Mouse (Mus musculus) ovary, postnatal 10 days (tissue): ENCODE data around the gene Efna5.

Experiments
- DNase-seq: peaks from one replicate; pipeline ENCODE4 v3.0.0; 2022; ENCODE audit warnings: low spot score

Efna5 gene

GRCm38 (mm10) chr17:62853741-62854140 lies 27.4 kb downstream of the Efna5 start:
- DNase-seq: no peak

- DNase-seq: no peak
Observed at GRCm38 (mm10) chr17:62852822-62853608, 28.1 kb downstream of the Efna5 start.

DNA sequence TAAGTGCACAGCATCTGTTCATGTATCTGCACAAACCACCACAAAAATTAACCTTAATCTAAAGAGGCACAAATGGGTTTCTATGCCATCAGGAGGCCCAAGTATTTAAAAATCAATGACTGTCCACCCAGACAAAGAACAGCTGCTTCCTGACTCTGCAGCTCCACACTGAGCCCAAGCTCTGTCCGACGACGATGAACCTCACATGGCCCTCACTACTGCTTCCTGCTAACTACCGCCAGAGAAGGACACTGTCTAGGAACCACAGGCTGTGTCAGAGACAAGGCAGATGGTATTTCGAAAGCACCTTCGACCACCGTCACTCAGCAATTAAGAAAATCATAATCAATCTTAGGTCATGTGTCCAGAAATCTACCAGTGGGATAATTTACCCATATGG lies 29.8 kb downstream of the Efna5 start:
- no peak for DNase-seq

DNA sequence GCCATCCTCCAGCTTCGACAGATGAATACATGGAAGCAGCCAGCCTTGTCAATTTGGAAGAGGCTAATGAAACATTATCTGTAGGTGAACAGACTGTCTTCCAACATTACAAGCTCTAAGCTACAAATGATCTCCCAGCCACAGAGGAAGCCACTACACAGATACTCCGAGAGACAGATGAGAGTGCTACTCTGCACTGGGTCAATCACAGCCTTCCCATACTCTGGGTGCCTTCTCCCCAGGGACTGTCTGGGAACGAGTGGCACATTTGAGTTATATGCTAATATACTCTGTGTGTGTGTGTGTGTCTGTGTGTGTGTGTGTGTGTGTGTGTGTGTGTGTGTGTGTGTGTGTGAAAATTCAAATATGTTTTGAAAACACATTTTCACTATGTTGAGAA lies 30.5 kb downstream of the Efna5 start:
- DNase-seq: no peak

GRCm38 (mm10) chr17:62849676-62850075 lies 31.4 kb downstream of the Efna5 start:
- DNase-seq: no peak

GRCm38 (mm10) chr17:62845656-62846055 lies 35.5 kb downstream of the Efna5 start:
- DNase-seq: no peak

DNA sequence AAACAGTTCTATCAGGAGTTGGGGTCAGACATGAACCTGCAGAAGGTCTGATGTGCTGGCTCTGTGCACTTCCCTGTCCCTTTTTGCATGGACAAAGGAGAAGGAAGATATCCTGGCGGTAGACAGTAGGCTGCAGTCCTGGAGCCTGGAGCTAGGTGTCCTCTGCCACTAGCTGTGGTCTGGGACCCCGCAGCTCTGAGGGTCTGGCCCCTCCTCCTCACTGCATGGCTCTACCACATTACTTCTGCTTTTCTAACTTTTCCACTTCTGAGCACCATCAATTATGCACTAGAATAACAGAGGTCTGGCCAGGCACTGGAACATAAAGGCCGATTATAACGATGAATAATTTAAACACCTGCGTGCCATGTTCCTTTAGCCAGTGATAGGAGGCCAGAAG lies 36.8 kb downstream of the Efna5 start:
- DNase-seq: no peak

DNA sequence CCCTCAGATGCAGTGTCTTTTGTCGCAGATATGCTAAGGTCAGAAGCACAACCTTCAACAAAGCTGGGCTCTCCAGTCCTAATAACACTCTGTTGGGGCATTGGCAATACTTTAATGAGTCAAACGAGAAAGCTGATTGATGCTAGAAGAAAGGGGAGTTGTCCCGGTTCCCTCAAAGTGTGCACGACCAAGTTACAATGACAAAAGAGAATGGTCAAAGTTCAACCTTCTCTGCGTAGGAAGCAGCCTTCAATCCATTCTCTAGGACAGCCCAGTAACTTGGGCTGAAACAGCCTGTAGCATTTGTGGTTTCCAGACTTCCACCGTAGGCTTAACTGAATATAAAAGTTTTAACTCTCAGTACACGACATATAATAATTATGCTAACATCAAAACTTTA lies 43.8 kb downstream of the Efna5 start:
- no peak for DNase-seq

- DNase-seq: no peak
Observed at GRCm38 (mm10) chr17:62836598-62837106, 44.5 kb downstream of the Efna5 start.

DNA sequence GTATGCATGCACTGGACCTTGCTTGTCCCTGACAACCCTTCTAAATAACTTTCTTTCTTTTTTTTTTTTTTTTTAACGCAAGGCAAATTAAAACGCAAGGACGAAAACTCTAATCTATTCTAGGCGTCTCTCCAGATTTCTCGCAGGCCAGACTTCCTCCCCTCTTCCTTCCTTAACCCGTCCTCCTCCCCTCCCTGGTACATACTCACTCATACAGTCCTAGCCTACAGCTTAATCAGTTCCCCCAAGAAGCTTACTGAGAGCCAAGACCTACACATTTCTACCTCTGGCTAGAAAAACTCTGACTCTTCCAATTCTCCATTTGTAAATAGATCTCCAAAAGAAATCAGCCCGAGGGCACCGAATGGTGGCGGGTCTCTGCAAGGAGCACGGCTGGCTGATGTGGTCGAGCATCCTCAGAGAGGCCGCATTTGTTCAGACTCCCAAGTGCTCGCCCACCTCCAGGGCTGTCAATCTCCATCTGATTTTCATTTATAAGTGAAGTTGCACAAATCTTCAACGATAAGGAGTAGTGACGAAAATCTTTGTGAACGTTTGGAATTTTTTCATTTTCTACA lies 48.5 kb downstream of the Efna5 start:
- DNase-seq: no peak

GRCm38 (mm10) chr17:62827549-62827948 lies 53.6 kb downstream of the Efna5 start:
- DNase-seq: no peak

DNA sequence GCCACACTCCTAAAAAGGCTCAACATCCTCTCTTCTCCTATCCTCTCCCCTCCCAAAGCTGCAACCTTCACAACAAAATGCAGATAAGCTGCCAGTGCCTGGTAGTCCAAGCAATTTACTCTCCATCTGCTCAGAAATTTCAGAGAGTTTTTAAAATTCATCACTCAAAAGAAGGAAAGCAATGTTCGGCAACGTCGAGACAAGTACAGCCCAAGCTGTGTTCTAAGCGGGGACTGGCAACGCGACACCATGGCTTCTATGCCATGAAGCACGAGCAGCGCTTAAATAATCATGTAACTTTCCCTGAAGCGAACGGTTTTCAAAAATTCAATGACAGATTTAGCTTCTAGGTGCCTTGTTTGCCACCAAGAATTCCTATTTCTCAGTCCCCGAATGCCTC lies 59.9 kb downstream of the Efna5 start:
- no peak for DNase-seq

- no peak for DNase-seq
Observed at GRCm38 (mm10) chr17:62819931-62820330, 61.2 kb downstream of the Efna5 start.

DNA sequence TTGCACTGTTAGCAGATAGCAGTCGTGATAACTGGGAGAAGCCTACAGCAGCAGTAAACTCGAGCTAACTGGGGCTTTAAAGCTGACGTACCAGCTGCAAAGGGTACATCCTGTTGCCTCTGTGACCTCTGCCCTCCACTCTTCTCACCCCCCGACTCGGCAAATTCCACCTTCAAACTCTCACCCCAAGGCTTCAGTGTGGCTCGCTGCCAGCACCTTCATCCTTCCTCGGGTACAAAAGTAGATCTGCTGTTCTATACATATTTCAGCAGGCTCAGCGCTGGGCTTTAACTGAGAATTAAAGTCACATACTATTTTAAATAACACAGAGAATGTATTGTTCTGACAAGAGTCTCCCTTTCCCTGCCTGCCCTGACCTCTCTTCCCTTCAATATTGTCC lies 62.3 kb downstream of the Efna5 start:
- no peak for DNase-seq

GRCm38 (mm10) chr17:62818337-62818736 lies 62.8 kb downstream of the Efna5 start:
- no peak for DNase-seq

DNA sequence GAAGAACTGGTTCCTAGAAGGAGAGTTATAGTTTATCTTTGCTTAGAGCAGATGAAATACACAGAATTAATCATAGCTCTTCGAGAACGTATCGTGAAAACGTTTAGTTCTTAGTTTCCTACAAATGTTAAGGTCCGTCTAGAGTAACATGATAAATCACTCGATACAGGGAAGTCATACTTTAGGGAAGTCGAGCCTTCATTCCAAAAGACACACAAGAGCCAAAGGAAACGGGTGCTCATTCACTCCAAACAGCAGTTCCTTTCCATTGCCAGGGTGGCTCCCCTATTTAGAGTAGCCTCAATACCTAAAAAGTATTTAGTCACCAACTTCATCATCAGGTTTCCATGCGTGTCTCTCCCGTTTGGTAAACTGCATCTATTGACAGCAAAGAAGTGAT lies 64.2 kb downstream of the Efna5 start:
- no peak for DNase-seq

DNA sequence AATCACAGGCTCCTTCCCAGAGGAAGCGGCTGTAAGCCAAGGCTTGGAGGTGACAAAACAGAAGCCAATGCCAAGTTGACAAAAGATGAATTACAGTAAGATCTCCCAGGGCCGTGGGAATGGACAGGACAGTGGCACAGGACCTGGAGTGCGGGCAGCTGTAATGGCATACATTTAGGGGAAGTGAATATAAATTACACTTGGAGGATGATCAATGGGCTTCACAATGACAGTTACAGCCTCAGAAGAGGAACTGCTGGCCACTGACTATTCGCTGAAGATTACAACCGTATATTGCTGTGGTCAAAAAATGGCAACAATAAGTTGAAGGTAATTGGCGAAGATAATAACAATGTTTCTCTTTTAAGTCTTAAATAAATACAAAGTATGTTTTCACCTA lies 67.7 kb downstream of the Efna5 start:
- no peak for DNase-seq

DNA sequence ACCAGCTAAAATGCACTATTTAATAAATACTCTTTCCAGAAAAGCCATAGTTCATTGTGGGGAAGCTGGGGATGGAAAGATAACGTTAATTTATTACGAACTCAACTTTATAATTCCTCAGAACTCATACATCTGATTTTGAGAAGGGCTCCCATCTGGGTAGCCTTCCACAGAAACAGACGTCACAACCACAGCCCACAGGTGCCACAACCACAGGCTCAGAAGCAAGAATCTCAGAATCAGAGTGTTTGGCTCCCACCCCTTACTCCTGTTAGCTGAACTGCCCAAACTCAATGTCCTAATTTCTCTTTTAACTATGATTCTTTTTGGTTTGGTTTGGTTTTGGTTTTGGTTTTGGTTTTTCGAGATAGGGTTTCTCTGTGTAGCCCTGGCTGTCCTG lies 73.2 kb downstream of the Efna5 start:
- DNase-seq: no peak

GRCm38 (mm10) chr17:62806646-62807045 lies 74.5 kb downstream of the Efna5 start:
- no peak for DNase-seq

DNA sequence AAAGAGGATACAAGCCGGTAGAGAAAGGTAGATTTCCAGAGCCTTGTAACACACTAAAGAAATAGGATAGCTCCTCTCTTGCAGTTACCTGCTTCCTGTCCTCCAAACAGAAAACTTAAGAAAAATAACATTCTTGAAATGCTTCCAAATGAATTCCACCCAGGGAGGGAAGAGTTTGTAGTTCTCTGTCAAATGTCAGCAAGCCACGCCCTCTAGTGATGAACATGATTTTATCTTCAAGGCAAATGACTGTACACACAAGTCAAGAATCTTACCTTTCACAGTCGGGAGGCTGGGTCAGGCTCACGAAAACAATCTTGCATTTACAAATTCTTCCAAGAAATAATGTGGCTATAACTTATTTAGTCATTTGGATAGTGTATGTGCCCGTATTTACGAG lies 78.4 kb downstream of the Efna5 start:
- DNase-seq: no peak

- no peak for DNase-seq
Observed at GRCm38 (mm10) chr17:62797272-62797671, 83.8 kb downstream of the Efna5 start.

- DNase-seq: no peak
Observed at GRCm38 (mm10) chr17:62789291-62790290, 91.5 kb downstream of the Efna5 start.

- no peak for DNase-seq
Observed at GRCm38 (mm10) chr17:62788783-62789182, 92.3 kb downstream of the Efna5 start.
